Mouse (Mus musculus) cerebellum, adult 8-10 months (tissue): ENCODE measurements around the gene Cmss1.
A peak's percentile ranks its signal among the peaks of the same experiment; 100 is the strongest.

ENCODE experiments used
- DNase-seq: peaks from one replicate; pipeline ENCODE4 v3.0.0; 2022

Gene Cmss1

GRCm38 (mm10) chr16:57329028-57329427 is 277.6 kb downstream of the Cmss1 start:
- DNase-seq = no peak

- no peak for DNase-seq
Observed at GRCm38 (mm10) chr16:57326996-57327395, 279.7 kb downstream of the Cmss1 start.

GRCm38 (mm10) chr16:57319284-57320124 is 287.2 kb downstream of the Cmss1 start:
- no peak for DNase-seq

GRCm38 (mm10) chr16:57318637-57319125 is 288.0 kb downstream of the Cmss1 start:
- DNase-seq = no peak

- DNase-seq = no peak
Observed at GRCm38 (mm10) chr16:57317882-57318636, 288.6 kb downstream of the Cmss1 start.

GRCm38 (mm10) chr16:57317127-57317526 is 289.5 kb downstream of the Cmss1 start:
- no peak for DNase-seq

- DNase-seq = no peak
Observed at GRCm38 (mm10) chr16:57315026-57315425, 291.6 kb downstream of the Cmss1 start.

GRCm38 (mm10) chr16:57314236-57314635 is 292.4 kb downstream of the Cmss1 start:
- no peak for DNase-seq

- DNase-seq = no peak
Observed at GRCm38 (mm10) chr16:57313487-57313886, 293.2 kb downstream of the Cmss1 start.

GRCm38 (mm10) chr16:57312130-57312529 is 294.5 kb downstream of the Cmss1 start:
- DNase-seq = no peak

- DNase-seq = no peak
Observed at GRCm38 (mm10) chr16:57305463-57305862, 301.2 kb downstream of the Cmss1 start.

GRCm38 (mm10) chr16:57303716-57304115 is 302.9 kb downstream of the Cmss1 start:
- no peak for DNase-seq

GRCm38 (mm10) chr16:57302792-57303698 is 303.6 kb downstream of the Cmss1 start:
- DNase-seq = no peak

GRCm38 (mm10) chr16:57301512-57302115 is 305.1 kb downstream of the Cmss1 start:
- DNase-seq = no peak

- DNase-seq = no peak
Observed at GRCm38 (mm10) chr16:57295216-57295934, 311.3 kb downstream of the Cmss1 start.

- DNase-seq = no peak
Observed at GRCm38 (mm10) chr16:57292765-57293164, 313.9 kb downstream of the Cmss1 start, which contains the start of gene Tmem30c. Gene Tmem30c, minus strand, starts transcription at chr16:57292865.

GRCm38 (mm10) chr16:57292296-57292695 is 314.4 kb downstream of the Cmss1 start:
- no peak for DNase-seq

GRCm38 (mm10) chr16:57291696-57292095 is 315.0 kb downstream of the Cmss1 start:
- DNase-seq = no peak

- no peak for DNase-seq
Observed at GRCm38 (mm10) chr16:57281417-57281816, 325.2 kb downstream of the Cmss1 start.

- DNase-seq = peak; percentile 30
Observed at GRCm38 (mm10) chr16:57280221-57281217, 326.1 kb downstream of the Cmss1 start.
